Mouse (Mus musculus) heart, adult 8-10 months (tissue): ENCODE data around the gene Tbp. TPM values are rescaled to one million over a fixed set of nuclear protein-coding genes. Genes with fewer than 3 reads are reported as not detected.
"Not testable (repeated sequence)": the region's sequence is repeated elsewhere in the genome, so short reads cannot be mapped to it uniquely, and the experiment has no call there.

Experiments
- DNase-seq: peaks from one replicate; pipeline ENCODE4 v3.0.0; 2022; ENCODE audit warnings: low spot score
- total RNA-seq, 4 experiments: library from RNA; stranded (reverse); gene quantifications; 2 replicates each; pipeline ENCODE4 v1.2.4; 2022

Tbp gene
- total RNA-seq, 4 experiments from 2014 or later = 8.4 to 11.2 (median 9.4) TPM

DNA sequence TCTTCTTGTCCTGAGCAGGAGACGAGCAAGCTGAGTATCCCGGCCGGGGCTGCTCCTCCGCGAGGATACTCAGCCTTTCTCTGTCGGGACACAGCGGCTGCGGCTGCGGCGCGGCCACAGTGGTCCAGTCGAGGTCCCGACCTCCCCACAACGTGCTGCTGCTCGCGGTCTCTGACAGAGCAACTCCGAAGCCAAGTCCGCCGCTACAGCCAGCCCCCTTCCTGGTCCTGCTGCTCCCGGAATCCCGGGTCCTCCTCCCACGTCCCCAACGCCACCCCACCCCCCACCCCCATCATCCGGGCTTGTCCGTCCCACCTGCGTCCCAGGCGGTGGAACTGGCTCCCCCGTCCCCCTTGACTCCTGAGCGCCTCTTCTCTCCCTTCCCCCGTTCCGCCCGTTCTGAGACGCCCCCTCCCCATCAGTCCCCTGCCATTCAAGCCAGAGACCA lies 36.8 kb downstream of the Tbp start:
- no peak for DNase-seq

DNA sequence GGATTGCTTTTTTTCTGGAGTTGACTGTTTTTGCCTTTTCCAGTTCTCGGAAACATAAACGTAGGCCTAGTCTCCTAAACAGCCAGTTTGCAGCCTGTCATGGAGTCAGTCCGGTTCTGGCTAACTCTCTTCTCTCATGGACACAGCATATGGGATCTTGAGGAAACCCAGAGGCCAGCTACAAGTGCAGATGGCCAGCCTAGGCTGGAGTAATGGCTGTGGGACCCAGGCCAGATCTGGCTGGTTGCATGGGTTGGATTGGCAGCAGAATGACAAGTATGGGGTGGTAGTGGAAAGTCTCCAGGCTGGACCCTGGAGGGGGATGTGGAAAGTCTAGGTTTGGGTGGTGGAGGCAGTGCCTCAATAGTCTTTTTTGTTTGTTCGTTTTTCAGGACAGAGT lies 40.6 kb downstream of the Tbp start:
- no peak for DNase-seq

DNA sequence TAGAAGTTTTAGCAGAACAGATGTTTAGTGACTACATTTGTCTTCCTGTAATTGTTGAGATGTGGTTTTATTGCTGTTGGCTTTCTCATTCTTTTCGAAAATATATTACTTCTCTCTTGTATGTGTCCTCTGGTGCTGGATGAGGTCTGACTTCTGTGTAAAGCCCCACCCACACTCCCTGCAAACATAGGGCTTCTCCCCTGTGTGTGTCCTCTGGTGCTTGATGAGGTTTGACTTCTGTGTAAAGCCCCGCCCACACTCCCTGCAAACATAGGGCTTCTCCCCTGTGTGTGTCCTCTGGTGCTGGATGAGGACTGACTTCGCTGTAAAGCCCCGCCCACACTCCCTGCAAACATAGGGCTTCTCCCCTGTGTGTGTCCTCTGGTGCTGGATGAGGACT lies 44.2 kb downstream of the Tbp start:
- DNase-seq = not testable (repeated sequence)

DNA sequence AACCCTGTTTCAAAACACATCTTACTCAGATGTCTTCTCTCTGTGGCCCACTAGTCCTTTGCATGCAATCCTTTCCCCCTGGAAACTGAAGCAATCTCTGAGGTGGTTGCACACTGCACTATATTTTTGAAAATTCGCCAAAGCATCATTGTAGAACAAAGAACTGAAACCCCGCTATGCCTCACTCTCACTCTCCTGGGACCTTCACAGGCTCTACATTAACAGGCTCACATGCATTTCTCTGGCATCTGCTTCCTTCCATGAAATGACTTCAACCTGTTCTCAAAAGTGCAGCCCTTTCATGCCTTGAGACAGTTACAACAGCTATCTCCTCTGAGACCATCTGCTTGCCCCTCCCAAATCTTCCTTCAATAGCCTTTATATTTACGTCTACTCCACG lies 46.8 kb downstream of the Tbp start:
- no peak for DNase-seq

DNA sequence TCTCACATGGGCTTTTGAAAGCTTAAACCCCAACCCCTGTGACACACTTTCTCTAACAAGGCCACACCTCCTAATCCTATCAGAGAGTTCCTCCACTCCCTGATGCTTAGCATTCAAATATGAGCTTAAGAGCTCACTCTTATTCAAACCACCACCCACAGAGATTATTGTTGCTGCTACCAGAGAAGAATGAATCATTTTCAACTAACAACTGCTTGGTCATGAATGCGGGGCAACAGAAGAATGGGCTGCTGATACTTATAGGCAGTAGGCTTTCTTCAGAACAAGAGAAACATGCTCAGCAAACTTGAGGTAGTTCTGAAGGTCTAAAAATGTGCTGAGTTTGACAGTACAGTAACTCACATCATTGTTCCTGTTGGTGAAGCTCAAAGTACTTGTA lies 50.0 kb downstream of the Tbp start:
- DNase-seq = no peak

DNA sequence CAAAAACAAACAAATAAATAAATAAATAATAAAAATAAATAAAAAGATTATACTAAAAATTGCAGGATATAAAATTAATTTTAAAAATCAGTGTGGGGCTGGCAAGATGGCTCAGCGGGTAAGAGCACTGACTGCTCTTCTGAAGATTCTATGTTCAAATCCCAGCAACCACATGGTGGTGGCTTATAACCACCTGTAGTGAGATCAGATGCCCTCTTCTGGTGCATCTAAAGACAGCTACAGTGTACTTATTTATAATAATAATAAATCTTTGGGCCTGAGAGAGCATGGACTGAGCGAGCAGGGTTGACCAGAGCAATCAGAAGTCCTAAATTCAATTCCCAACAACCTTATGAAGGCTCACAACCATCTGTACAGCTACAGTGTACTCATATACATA lies 60.3 kb downstream of the Tbp start:
- no peak for DNase-seq

DNA sequence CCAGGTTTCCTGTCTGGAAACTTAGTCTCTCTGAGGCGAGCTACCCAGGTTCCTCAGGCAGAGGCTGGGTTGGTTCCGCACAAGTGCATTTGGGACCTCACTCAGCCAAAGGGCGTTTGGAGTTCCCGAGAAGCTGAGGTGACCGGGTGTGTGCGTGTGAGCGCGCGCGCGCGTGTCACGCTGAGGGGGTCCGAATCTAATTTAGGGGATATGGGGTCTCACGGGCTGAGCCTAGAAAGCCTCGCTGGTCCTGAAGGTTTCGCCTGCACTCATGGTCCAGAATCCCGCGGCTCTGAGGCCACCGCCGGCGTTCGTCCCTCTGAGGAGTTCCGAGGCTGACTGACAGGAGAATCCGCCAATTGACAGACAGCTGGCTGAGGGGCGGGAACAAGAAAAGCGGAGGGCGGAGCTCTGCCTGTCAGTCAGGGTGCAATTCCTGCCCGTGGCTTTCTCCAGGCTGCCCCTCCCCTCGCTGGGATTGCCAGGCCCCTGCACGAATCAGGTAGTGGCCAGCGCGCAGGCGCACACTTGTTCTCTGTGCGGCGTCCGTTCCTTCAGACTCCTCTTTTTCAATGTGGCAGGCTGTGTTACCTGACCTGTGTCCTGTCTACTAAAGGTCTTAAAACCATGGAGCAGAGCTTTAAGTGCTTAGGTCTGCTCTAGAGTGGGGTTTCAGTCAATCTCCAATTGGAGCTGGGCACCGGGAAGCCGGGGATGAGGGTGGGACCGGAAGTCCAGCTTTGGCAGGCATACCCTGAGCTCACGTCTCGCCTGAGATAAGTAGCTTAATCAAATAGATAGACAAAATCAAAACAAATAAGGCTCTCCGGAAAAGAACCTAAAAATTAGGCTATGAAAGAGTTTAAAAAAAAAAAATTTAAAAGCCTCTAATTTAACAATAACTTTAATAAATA lies 64.6 kb downstream of the Tbp start, which contains the start of gene Prdm9:
TSS of gene Prdm9 (minus strand) at position 341 of the 914 bp plus-strand sequence.
- DNase-seq = peak; percentile 100

DNA sequence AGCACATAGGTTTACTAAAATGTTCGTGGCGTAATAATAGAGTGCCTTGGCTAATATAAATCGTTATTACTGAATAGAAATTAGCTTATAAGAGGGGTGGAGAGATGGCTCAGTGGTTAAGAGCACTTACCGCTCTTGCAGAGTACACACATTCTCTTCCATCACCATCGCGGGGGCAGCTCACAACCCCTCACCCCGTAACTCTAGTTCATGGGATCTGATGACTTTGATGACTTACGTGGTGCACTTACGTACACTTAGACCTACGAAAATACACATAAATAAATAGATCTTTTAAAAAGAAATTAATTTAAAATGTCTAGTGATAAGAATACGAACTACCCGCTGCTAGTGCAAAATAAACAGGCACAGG lies 65.2 kb downstream of the Tbp start:
- no peak for DNase-seq

DNA sequence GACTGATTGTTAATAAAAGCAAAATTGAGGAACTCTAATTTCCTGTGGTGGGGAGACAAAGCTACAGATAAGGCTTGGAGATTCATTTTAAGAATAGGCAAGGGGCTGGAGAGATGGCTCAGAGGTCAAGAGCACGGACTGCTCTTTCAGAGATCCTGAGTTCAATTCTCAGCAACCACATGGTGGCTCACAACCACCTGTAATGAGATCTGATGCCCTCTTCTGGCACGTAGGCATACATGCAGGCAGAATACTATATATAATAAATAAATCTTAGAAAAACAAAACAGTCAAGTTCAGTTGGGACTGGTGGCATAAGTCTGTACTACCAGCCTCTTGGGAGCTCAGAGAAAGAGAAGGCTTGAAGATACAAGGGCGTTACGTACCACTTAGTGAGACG lies 67.2 kb downstream of the Tbp start:
- DNase-seq = no peak

DNA sequence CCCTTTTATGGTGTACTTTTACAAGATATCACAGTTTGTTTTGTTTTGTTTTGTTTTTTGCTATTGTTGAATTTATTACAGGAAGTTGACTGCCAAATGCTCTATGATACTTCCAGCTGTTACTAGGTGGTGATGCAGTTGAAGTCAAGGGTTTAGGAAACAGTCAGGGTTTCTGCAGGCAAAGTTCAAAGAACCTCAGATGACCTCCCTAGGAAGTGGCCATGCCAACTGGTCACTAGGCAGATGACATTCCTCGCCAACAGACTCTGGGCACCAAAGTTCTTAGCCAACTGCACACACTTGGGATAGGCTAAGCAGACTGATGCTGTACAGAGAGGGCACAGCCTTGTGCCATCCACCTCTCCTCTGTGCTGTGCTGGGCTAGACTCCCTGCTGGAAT lies 75.4 kb downstream of the Tbp start:
- no peak for DNase-seq

DNA sequence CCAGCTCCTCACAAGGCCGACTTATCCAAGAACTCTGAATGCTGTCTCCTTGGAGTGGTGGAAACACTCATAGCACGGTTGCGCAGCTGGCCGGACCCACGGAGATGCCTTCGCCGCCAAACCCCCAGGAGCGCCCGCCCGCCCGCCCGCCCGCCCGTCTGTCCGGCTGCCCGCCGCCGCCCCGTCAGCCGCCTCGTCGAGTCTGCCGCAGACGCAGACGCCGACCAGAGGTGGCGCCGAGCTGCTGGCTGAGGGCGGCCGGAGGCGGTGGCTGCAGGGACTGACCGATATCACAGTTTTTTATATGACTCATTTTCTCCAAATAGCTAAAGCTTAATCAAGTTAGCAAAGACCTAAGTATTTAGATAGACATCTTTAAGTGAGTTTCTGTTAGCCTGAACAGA lies 77.6 kb downstream of the Tbp start:
- DNase-seq = no peak

Other genes with a start within 250 kb of the Tbp start
- 1 to 10 TPM; 3.7 to 7.3 (median 5.7) TPM for gene Dll1, start 123.0 kb upstream of the Tbp start, total RNA-seq
- gene Fam120b, start 103.7 kb upstream of the Tbp start, total RNA-seq = 10 to 100 TPM; 11.2 to 14.7 (median 14.2) TPM
- 100 to 1,000 TPM; 115 to 133 (median 121) TPM for gene Psmb1, start 137 bp upstream of the Tbp start, total RNA-seq
- gene Pdcd2, start 27.4 kb downstream of the Tbp start, total RNA-seq = 10 to 100 TPM; 16.6 to 19.2 (median 17.4) TPM
- 1 to 10 TPM in 3 of 4 experiments, under 1 TPM in 1; 0.95 to 3.1 (median 1.4) TPM for gene Prdm9, start 64.5 kb downstream of the Tbp start, total RNA-seq
- gene Chd1, start 205.1 kb downstream of the Tbp start, total RNA-seq = 10 to 100 TPM; 14.0 to 16.8 (median 15.8) TPM